Mouse (Mus musculus) heart, adult 2 months (tissue): ENCODE results near the gene Atoh7. TPM values are rescaled to one million over a fixed set of nuclear protein-coding genes. Genes with fewer than 3 reads are reported as not detected.

Experiments
- DNase-seq, 2 experiments: peaks; one replicate each; pipeline ENCODE4 v3.0.0; 2021
- H3K27ac ChIP-seq: fragments of 200-600 bp; 2 replicates; pipeline ENCODE4 v1.8.1; 2022
- H3K27me3 ChIP-seq: fragments of 200-500 bp; 2 replicates; pipeline ENCODE4 v1.6.1; 2012; ENCODE audit warnings: mild to moderate bottlenecking, low read length, inconsistent platforms, mixed read lengths; ENCODE audit not compliant: control insufficient read depth, insufficient read depth
- H3K36me3 ChIP-seq: fragments of 200-500 bp; 2 replicates; pipeline ENCODE4 v1.6.1; 2012; ENCODE audit warnings: low read length, inconsistent platforms; ENCODE audit not compliant: control insufficient read depth, insufficient read depth
- H3K4me1 ChIP-seq: fragments of 200-500 bp; 2 replicates; pipeline ENCODE4 v1.6.1; 2011; ENCODE audit warnings: low read length; ENCODE audit not compliant: control insufficient read depth, insufficient read depth
- H3K4me3 ChIP-seq: fragments of 200-600 bp; 2 replicates; pipeline ENCODE4 v1.8.1; 2022
- H3K79me2 ChIP-seq: fragments of 200-500 bp; replicated peaks from 2 replicates; pipeline ENCODE4 v1.6.1; 2012; ENCODE audit warnings: mild to moderate bottlenecking, inconsistent platforms, low read length, moderate library complexity, mixed read lengths; ENCODE audit not compliant: control insufficient read depth, insufficient read depth
- H3K9ac ChIP-seq: fragments of 200-500 bp; 2 replicates; pipeline ENCODE4 v1.6.1; 2012; ENCODE audit warnings: low read depth, mild to moderate bottlenecking, control low read depth, inconsistent platforms, low read length, mixed read lengths
- CTCF ChIP-seq: fragments of 200-600 bp; IDR thresholded peaks from 2 replicates; pipeline ENCODE4 v1.8.1; 2022; ENCODE audit warnings: antibody characterized with exemption, mild to moderate bottlenecking, moderate library complexity
- EP300 ChIP-seq: fragments of 200-500 bp; IDR thresholded peaks from 2 replicates; pipeline ENCODE4 v1.6.1; 2011; ENCODE audit warnings: low read depth, low read length, control low read depth; ENCODE audit not compliant: insufficient read depth
- POLR2A ChIP-seq: fragments of 200-500 bp; IDR thresholded peaks from 2 replicates; pipeline ENCODE4 v1.6.1; 2011; ENCODE audit warnings: mild to moderate bottlenecking, low read depth, low read length, control low read depth; ENCODE audit not compliant: insufficient read depth
- WGBS: fragments of 180-500 bp; shearing (Covaris S2); methylation state at CpG from one replicate; pipeline ENCODE4 v1.1.7; 2018; 5-methylcytosine and 5-hydroxymethylcytosine counted together
- intact Hi-C: fragments of 180-260 bp; cut with DNase I; formaldehyde crosslinking; loops from one replicate; pipeline ENCODE4 v1.15.1; 2025
- polyA plus RNA-seq: library from polyadenylated mRNA; depleted of rRNA; stranded (reverse); fragments of >200 nt; gene quantifications from 2 replicates; pipeline ENCODE4 v1.2.3, GENCODE M21; 2012; rRNA removed
- total RNA-seq, 2 experiments: library from RNA; stranded (reverse); gene quantifications; 2 replicates each; pipeline ENCODE4 v1.2.3; 2021

The Atoh7 gene
- total and polyA plus RNA-seq, 3 experiments, result not detected

DNA sequence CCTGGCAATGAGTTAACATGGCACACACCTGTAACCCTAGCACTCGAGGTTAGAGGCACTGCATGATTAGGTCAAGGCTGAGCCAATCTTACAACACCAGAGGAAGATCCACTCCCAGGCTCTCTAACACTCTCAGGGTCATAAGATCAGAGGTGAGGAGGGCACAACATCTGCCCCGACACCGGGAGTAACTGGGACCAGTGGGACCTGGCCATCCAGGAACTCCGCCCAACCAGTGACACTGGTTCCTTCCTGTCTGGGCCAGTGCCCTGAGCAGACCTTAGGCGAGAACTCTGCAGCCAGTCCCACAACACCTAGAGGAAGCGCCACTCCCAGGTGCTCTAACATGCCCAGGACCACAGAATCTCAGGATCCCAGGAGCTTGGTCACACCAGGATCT lies 37.0 kb downstream of the Atoh7 start:
- H3K4me1 ChIP-seq, result no peaks in the 10 kb centered on the region
- intact Hi-C loops, result no loop called here
- no peak for TF ChIP-seq POLR2A
- no peak for TF ChIP-seq EP300
- TF ChIP-seq CTCF, result no peak
- DNase-seq, result no peak
- no peaks in the 10 kb centered on the region for H3K36me3 ChIP-seq
- H3K27me3 ChIP-seq, result no peaks in the 10 kb centered on the region
- no peak overlapping the region for H3K27ac ChIP-seq
- no peaks in the 10 kb centered on the region; the same call in 1 of the 2 replicates for H3K79me2 ChIP-seq
- H3K4me3 ChIP-seq, result no peak overlapping the region
- H3K9ac ChIP-seq, result no peak overlapping the region
- WGBS, result 53% methylated on average over 6 of the region's 6 CpGs

DNA sequence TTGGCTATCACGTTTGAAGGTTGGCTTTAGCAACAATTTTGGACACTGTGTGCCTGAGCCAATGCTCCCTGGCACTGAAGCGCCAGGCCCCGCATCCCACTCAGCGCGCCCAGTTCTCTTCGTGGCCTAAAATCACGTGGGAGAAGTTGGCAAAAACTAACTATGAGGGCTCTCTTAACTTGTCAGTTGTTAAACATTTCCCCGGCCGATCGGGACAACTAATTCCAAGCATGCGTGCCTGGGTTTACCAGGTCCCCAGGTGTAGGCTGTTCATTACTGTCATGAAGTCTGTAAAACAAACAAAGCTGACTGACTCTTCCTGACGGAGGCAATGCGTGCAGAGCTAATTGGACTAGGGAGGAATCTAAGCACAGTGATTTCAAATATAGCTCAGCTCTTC lies 43.2 kb downstream of the Atoh7 start:
- Histone ChIP-seq H3K4me1 (no peaks in the 10 kb centered on the region), H3K79me2 (no peaks in the 10 kb centered on the region; the same call in 1 of the 2 replicates), H3K36me3 (no peaks in the 10 kb centered on the region), H3K27me3 (no peaks in the 10 kb centered on the region), H3K27ac (no peak overlapping the region), H3K4me3 (no peak overlapping the region), H3K9ac (no peak overlapping the region)
- 75% methylated on average over 13 of the region's 13 CpGs for WGBS
- TF ChIP-seq EP300, result no peak
- no peak for TF ChIP-seq POLR2A
- no peak for TF ChIP-seq CTCF
- intact Hi-C loops, result no loop called here
- no peak for DNase-seq

Other genes with a start within 250 kb of the Atoh7 start
- 1 to 10 TPM; 5.3 to 6.6 TPM for gene Tet1, start 190.7 kb upstream of the Atoh7 start, total RNA-seq
- gene Tet1, start 190.7 kb upstream of the Atoh7 start, polyA plus RNA-seq, result 2.3 and 3.9 TPM in 2 replicates
- gene Slc25a16, start 179.0 kb upstream of the Atoh7 start, total RNA-seq, result 10 to 100 TPM; 20.4 to 27.1 TPM
- gene Slc25a16, start 179.0 kb upstream of the Atoh7 start, polyA plus RNA-seq, result 21.7 and 35.8 TPM in 2 replicates
- under 1 TPM; 0.29 to 0.68 TPM for gene Dna2, start 152.6 kb upstream of the Atoh7 start, total RNA-seq
- 0.84 and 1.8 TPM in 2 replicates for gene Dna2, start 152.6 kb upstream of the Atoh7 start, polyA plus RNA-seq
- 1 to 10 TPM; 7.3 to 9.6 TPM for gene Rufy2, start 119.4 kb upstream of the Atoh7 start, total RNA-seq
- gene Rufy2, start 119.4 kb upstream of the Atoh7 start, polyA plus RNA-seq, result 2.5 and 4.4 TPM in 2 replicates
- gene Hnrnph3, start 75.4 kb upstream of the Atoh7 start, total RNA-seq, result 10 to 100 TPM; 33.5 to 34.5 TPM
- gene Hnrnph3, start 75.4 kb upstream of the Atoh7 start, polyA plus RNA-seq, result 18.0 and 36.8 TPM in 2 replicates
- 1 to 10 TPM; 7.6 to 9.9 TPM for gene Pbld2, start 75.3 kb upstream of the Atoh7 start, total RNA-seq
- gene Pbld2, start 75.3 kb upstream of the Atoh7 start, polyA plus RNA-seq, result 0.98 and 2.1 TPM in 2 replicates
- gene Pbld1, start 39.5 kb upstream of the Atoh7 start, total RNA-seq, result 1 to 10 TPM in 1 of 2 experiments, under 1 TPM in 1; 0.89 to 1.5 TPM
- gene Pbld1, start 39.5 kb upstream of the Atoh7 start, polyA plus RNA-seq, result 1.0 and 1.2 TPM in 2 replicates
- gene Mypn, start 104.3 kb downstream of the Atoh7 start, total RNA-seq, result 100 to 1,000 TPM in 1 of 2 experiments, 10 to 100 TPM in 1; 96.6 to 110 TPM
- gene Mypn, start 104.3 kb downstream of the Atoh7 start, polyA plus RNA-seq, result 32.1 and 43.5 TPM in 2 replicates
- 10 to 100 TPM; 30.2 to 32.3 TPM for gene Herc4, start 144.2 kb downstream of the Atoh7 start, total RNA-seq
- 13.1 and 28.8 TPM in 2 replicates for gene Herc4, start 144.2 kb downstream of the Atoh7 start, polyA plus RNA-seq